ENCODE assay signal across 22 mouse cellular contexts in genomic region chr3:102069686-102070085, GRCm38 (mm10). TPM values are rescaled to one million over a fixed set of nuclear protein-coding genes. Genes with fewer than 3 reads are reported as not detected.
"Had no signal": no experiment of that assay in that cellular context is flagged by ENCODE, and none has a peak within 500 bp of the region (broad histone marks: within the 10 kb centered on the region; RNA-seq: fewer than 3 reads in every experiment).

No protein-coding gene starts in this region.

- H3K4me3 ChIP-seq: limb, embryonic 10.5 days; limb, embryonic 13.5 days; liver, embryonic 12.5 days; liver, embryonic 15.5 days; lung, embryonic 15.5 days; megakaryocyte, embryonic 14.5 days; midbrain, embryonic 10.5 days; midbrain, embryonic 13.5 days had no signal

- DNase-seq: kidney, postnatal 14 days; kidney, postnatal 4 days; liver; lung, adult 18-20 months; lung, postnatal 10 days; lung, postnatal 36 days; thymus, adult 18-20 months; thymus, postnatal 36 days had no signal

- H3K9ac ChIP-seq: limb, embryonic 13.5 days; liver, embryonic 12.5 days; liver, embryonic 15.5 days; lung, embryonic 15.5 days; midbrain, embryonic 13.5 days had no signal

- H3K27me3 ChIP-seq: liver, embryonic 15.5 days; lung, embryonic 15.5 days; megakaryocyte, embryonic 14.5 days had no signal

- H3K4me2 ChIP-seq: limb, embryonic 13.5 days; liver, embryonic 12.5 days; liver, embryonic 15.5 days; lung, embryonic 15.5 days; midbrain, embryonic 13.5 days had no signal

- H3K27ac ChIP-seq: limb, embryonic 10.5 days; limb, embryonic 13.5 days; liver, embryonic 12.5 days; liver, embryonic 15.5 days; lung, embryonic 15.5 days; midbrain, embryonic 10.5 days; midbrain, embryonic 13.5 days had no signal

- H3K9me3 ChIP-seq: limb, embryonic 10.5 days; limb, embryonic 13.5 days; liver, embryonic 12.5 days; liver, embryonic 15.5 days; lung, embryonic 15.5 days; midbrain, embryonic 10.5 days; midbrain, embryonic 13.5 days had no signal

- H3K4me1 ChIP-seq: limb, embryonic 10.5 days; limb, embryonic 13.5 days; liver, embryonic 12.5 days; liver, embryonic 15.5 days; lung, embryonic 15.5 days; megakaryocyte, embryonic 14.5 days; midbrain, embryonic 10.5 days; midbrain, embryonic 13.5 days had no signal

- ATAC-seq: liver, embryonic 12.5 days; midbrain, embryonic 13.5 days; midbrain, embryonic 16.5 days had no signal

- H3K36me3 ChIP-seq: limb, embryonic 10.5 days; limb, embryonic 13.5 days; liver, embryonic 12.5 days; liver, embryonic 15.5 days; lung, embryonic 15.5 days; midbrain, embryonic 10.5 days; midbrain, embryonic 13.5 days had no signal

RNA-seq across cellular contexts. Expression of gene Casq2, which starts 16.5 kb away (rescaled TPM):
- total RNA-seq: monocyte, adult 5-6 weeks had no signal
- polyA plus RNA-seq: midbrain, embryonic 10.5 days had no signal

RNA-seq across cellular contexts. Expression of gene Nhlh2, which starts 59.8 kb away (rescaled TPM):
- total RNA-seq: monocyte, adult 5-6 weeks had no signal
- polyA plus RNA-seq: liver, embryonic 12.5 days; liver, embryonic 15.5 days; spleen, adult 2 months; stomach, embryonic 16.5 days; testis, adult 2 months; urinary bladder, adult 2 months had no signal
